Mouse (Mus musculus): ENCODE data around the gene Anxa7. TPM values are rescaled to one million over a fixed set of nuclear protein-coding genes. Genes with fewer than 3 reads are reported as not detected.

The Anxa7 gene
- polyA plus RNA-seq (2015; fragmentation: Nextera tagmentation; extraction: Ambion mirVana): 42.1 and 46.3 TPM in 2 replicates

GRCm38 (mm10) chr14:20479291-20480194 lies at the start of gene Anxa7:
TSS of gene Anxa7 (minus strand) at chr14:20480133.
- Histone ChIP-seq H3K4me1 (ENCODE audit: insufficient read depth, low read length) (peaks cover 3% of the 10 kb centered on the region; the same call in 1 of the 2 replicates), H3K27ac (ENCODE audit: low read length) (peak within 1 kb of the TSS; percentile 69), H3K27me3 (ENCODE audit: insufficient read depth, low read length) (no peaks in the 10 kb centered on the region), H3K9me3 (ENCODE audit: low read length) (no peaks in the 10 kb centered on the region), H3K4me3 (ENCODE audit: low read length) (peak within 1 kb of the TSS; percentile 85), H3K36me3 (ENCODE audit: insufficient read depth, low read length) (peaks cover 10% of the 10 kb centered on the region; the same call in 1 of the 2 replicates), H3K4me2 (replicated peaks; ENCODE audit: low read depth, low read length) (peak within 1 kb of the TSS; percentile 86), H3K9ac (replicated peaks; ENCODE audit: low read length) (peak within 1 kb of the TSS; percentile 84)
- ATAC-seq (ENCODE audit: low FRiP score, low TSS enrichment): peak; percentile 94
- WGBS: under 1% methylated on average over 48 of the region's 48 CpGs

DNA sequence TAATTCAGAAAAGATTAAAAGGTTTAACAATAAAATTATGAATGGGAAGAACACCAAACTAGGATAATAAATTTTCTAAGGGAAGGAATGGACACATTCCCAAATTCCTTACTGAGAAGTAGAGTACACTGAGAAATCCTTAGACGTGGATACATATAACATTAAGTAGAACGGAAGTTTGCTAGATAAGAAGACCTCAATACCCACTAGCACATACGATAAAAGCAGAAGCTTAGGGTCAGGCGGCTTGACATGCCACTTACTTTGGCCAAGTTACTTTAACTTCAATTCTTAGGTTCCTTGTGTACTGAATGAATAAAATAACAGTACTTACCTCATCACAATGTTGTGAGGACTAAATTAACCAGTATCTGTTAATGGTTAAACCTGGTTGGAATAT lies 49.7 kb upstream of the Anxa7 start:
- no peak overlapping the region for H3K4me3 ChIP-seq (ENCODE audit: low read length)
- 91% methylated on average over 4 of the region's 4 CpGs for WGBS
- no peak overlapping the region for H3K27ac ChIP-seq (ENCODE audit: low read length)
- no peaks in the 10 kb centered on the region for H3K9me3 ChIP-seq (ENCODE audit: low read length)
- H3K36me3 ChIP-seq (ENCODE audit: insufficient read depth, low read length): peaks cover 3% of the 10 kb centered on the region; the same call in 1 of the 2 replicates
- no peaks in the 10 kb centered on the region for H3K27me3 ChIP-seq (ENCODE audit: insufficient read depth, low read length)
- no peak overlapping the region for H3K4me2 ChIP-seq (replicated peaks; ENCODE audit: low read depth, low read length)
- ATAC-seq (ENCODE audit: low FRiP score, low TSS enrichment): no peak
- no peaks in the 10 kb centered on the region for H3K4me1 ChIP-seq (ENCODE audit: insufficient read depth, low read length)
- H3K9ac ChIP-seq (replicated peaks; ENCODE audit: low read length): no peak overlapping the region

GRCm38 (mm10) chr14:20520179-20520578 lies 40.2 kb upstream of the Anxa7 start:
- WGBS: 91% methylated on average over 2 of the region's 2 CpGs
- H3K36me3 ChIP-seq (ENCODE audit: insufficient read depth, low read length): peaks cover 15% of the 10 kb centered on the region

GRCm38 (mm10) chr14:20508424-20508823 lies 28.5 kb upstream of the Anxa7 start:
- ATAC-seq (ENCODE audit: low FRiP score, low TSS enrichment): no peak
- 84% methylated on average over 2 of the region's 2 CpGs for WGBS
- H3K27ac ChIP-seq (ENCODE audit: low read length): no peak overlapping the region
- no peak overlapping the region for H3K4me3 ChIP-seq (ENCODE audit: low read length)
- no peaks in the 10 kb centered on the region for H3K27me3 ChIP-seq (ENCODE audit: insufficient read depth, low read length)
- H3K9ac ChIP-seq (replicated peaks; ENCODE audit: low read length): no peak overlapping the region
- H3K4me1 ChIP-seq (ENCODE audit: insufficient read depth, low read length): no peaks in the 10 kb centered on the region
- H3K36me3 ChIP-seq (ENCODE audit: insufficient read depth, low read length): peaks cover 8% of the 10 kb centered on the region
- no peak overlapping the region for H3K4me2 ChIP-seq (replicated peaks; ENCODE audit: low read depth, low read length)
- no peaks in the 10 kb centered on the region for H3K9me3 ChIP-seq (ENCODE audit: low read length)

More at GRCm38 (mm10) chr14:20520179-20520578, 40.2 kb upstream of the Anxa7 start:
- no peak overlapping the region for H3K9ac ChIP-seq (replicated peaks; ENCODE audit: low read length)
- H3K27me3 ChIP-seq (ENCODE audit: insufficient read depth, low read length): no peaks in the 10 kb centered on the region
- no peak overlapping the region for H3K4me3 ChIP-seq (ENCODE audit: low read length)
- no peaks in the 10 kb centered on the region for H3K4me1 ChIP-seq (ENCODE audit: insufficient read depth, low read length)
- H3K9me3 ChIP-seq (ENCODE audit: low read length): no peaks in the 10 kb centered on the region
- ATAC-seq (ENCODE audit: low FRiP score, low TSS enrichment): no peak
- H3K4me2 ChIP-seq (replicated peaks; ENCODE audit: low read depth, low read length): no peak overlapping the region
- no peak overlapping the region for H3K27ac ChIP-seq (ENCODE audit: low read length)

DNA sequence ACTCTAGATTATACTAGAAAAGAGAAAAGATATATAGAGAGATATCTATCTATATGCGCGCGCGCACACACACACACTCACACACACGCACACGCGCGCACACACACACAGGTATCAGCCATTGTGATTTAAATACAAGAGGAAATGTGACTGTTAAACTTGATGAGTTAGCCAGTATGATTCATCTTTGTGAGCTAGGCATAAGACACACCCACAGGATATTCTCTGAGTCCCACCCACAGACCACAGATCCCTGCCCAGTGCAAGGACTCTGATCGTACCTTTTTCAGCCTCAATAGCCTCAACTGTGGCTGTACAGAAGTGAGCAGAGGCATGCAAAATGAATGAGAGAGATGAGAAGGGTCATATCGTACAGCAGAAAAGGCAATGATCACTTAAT lies 23.0 kb upstream of the Anxa7 start:
- H3K27me3 ChIP-seq (ENCODE audit: insufficient read depth, low read length): no peaks in the 10 kb centered on the region
- no peak overlapping the region for H3K4me3 ChIP-seq (ENCODE audit: low read length)
- 94% methylated on average over 10 of the region's 10 CpGs for WGBS
- no peak for ATAC-seq (ENCODE audit: low FRiP score, low TSS enrichment)
- H3K4me1 ChIP-seq (ENCODE audit: insufficient read depth, low read length): no peaks in the 10 kb centered on the region
- no peak overlapping the region for H3K4me2 ChIP-seq (replicated peaks; ENCODE audit: low read depth, low read length)
- no peak overlapping the region for H3K9ac ChIP-seq (replicated peaks; ENCODE audit: low read length)
- H3K36me3 ChIP-seq (ENCODE audit: insufficient read depth, low read length): peaks cover 9% of the 10 kb centered on the region
- no peak overlapping the region for H3K27ac ChIP-seq (ENCODE audit: low read length)
- no peaks in the 10 kb centered on the region for H3K9me3 ChIP-seq (ENCODE audit: low read length)

- Histone ChIP-seq H3K4me3 (ENCODE audit: low read length) (no peak overlapping the region), H3K4me1 (ENCODE audit: insufficient read depth, low read length) (no peaks in the 10 kb centered on the region), H3K27me3 (ENCODE audit: insufficient read depth, low read length) (no peaks in the 10 kb centered on the region), H3K9me3 (ENCODE audit: low read length) (no peaks in the 10 kb centered on the region), H3K9ac (replicated peaks; ENCODE audit: low read length) (no peak overlapping the region), H3K4me2 (replicated peaks; ENCODE audit: low read depth, low read length) (no peak overlapping the region), H3K36me3 (ENCODE audit: insufficient read depth, low read length) (peaks cover 15% of the 10 kb centered on the region), H3K27ac (ENCODE audit: low read length) (no peak overlapping the region)
- no peak for ATAC-seq (ENCODE audit: low FRiP score, low TSS enrichment)
- WGBS: 95% methylated on average over 3 of the region's 3 CpGs
These were observed 20.0 kb upstream of the Anxa7 start for GRCm38 (mm10) chr14:20499982-20500381.

DNA sequence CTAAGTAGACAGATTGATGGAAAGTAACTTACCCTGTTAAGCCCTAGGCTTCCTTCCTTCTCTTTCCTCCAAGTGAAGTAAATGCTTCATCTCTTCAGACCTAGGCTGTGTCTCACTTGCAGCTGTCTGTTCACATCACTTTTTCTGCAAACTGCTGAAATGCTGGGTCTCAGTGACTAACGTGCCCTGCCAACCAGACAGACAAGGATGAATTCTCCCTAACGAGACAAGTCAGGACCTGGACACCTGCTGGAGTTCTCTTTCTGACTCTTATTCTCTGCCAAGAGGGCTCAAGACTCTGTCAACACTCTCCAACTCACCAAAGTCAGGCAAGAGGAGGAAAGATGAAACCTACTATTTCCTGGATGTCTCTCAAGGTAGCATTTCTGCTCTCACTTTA lies 16.7 kb upstream of the Anxa7 start, which contains the start of gene Mss51:
Gene Mss51, minus strand, starts transcription at position 299 of the 400 bp plus-strand sequence.
- Histone ChIP-seq H3K4me3 (ENCODE audit: low read length) (no peak within 1 kb of the TSS), H3K36me3 (ENCODE audit: insufficient read depth, low read length) (peaks cover 18% of the 10 kb centered on the region), H3K27ac (ENCODE audit: low read length) (no peak within 1 kb of the TSS), H3K4me2 (replicated peaks; ENCODE audit: low read depth, low read length) (no peak within 1 kb of the TSS), H3K9me3 (ENCODE audit: low read length) (no peaks in the 10 kb centered on the region), H3K27me3 (ENCODE audit: insufficient read depth, low read length) (no peaks in the 10 kb centered on the region), H3K4me1 (ENCODE audit: insufficient read depth, low read length) (no peaks in the 10 kb centered on the region), H3K9ac (replicated peaks; ENCODE audit: low read length) (no peak within 1 kb of the TSS)
- WGBS: 71% methylated on average over 2 of the region's 2 CpGs
- no peak for ATAC-seq (ENCODE audit: low FRiP score, low TSS enrichment)

- Histone ChIP-seq H3K36me3 (ENCODE audit: insufficient read depth, low read length) (peaks cover 20% of the 10 kb centered on the region; the same call in 1 of the 2 replicates), H3K4me1 (ENCODE audit: insufficient read depth, low read length) (no peaks in the 10 kb centered on the region; the same call in 1 of the 2 replicates), H3K4me2 (replicated peaks; ENCODE audit: low read depth, low read length) (no peak overlapping the region), H3K4me3 (ENCODE audit: low read length) (no peak overlapping the region), H3K27ac (ENCODE audit: low read length) (no peak overlapping the region), H3K9me3 (ENCODE audit: low read length) (no peaks in the 10 kb centered on the region), H3K9ac (replicated peaks; ENCODE audit: low read length) (no peak overlapping the region), H3K27me3 (ENCODE audit: insufficient read depth, low read length) (no peaks in the 10 kb centered on the region)
- 94% methylated on average over 5 of the region's 5 CpGs for WGBS
- no peak for ATAC-seq (ENCODE audit: low FRiP score, low TSS enrichment)
These were observed 6.1 kb upstream of the Anxa7 start for GRCm38 (mm10) chr14:20486031-20486430.

GRCm38 (mm10) chr14:20482051-20482751 lies 2.3 kb upstream of the Anxa7 start:
- peaks cover 3% of the 10 kb centered on the region; the same call in 1 of the 2 replicates for H3K4me1 ChIP-seq (ENCODE audit: insufficient read depth, low read length)
- H3K9ac ChIP-seq (replicated peaks; ENCODE audit: low read length): no peak overlapping the region
- no peaks in the 10 kb centered on the region for H3K27me3 ChIP-seq (ENCODE audit: insufficient read depth, low read length)
- no peak for ATAC-seq (ENCODE audit: low FRiP score, low TSS enrichment)
- H3K27ac ChIP-seq (ENCODE audit: low read length): no peak overlapping the region
- H3K4me2 ChIP-seq (replicated peaks; ENCODE audit: low read depth, low read length): no peak overlapping the region
- 87% methylated on average over 7 of the region's 7 CpGs for WGBS
- H3K9me3 ChIP-seq (ENCODE audit: low read length): no peaks in the 10 kb centered on the region
- H3K4me3 ChIP-seq (ENCODE audit: low read length): no peak overlapping the region
- peaks cover 16% of the 10 kb centered on the region; the same call in 1 of the 2 replicates for H3K36me3 ChIP-seq (ENCODE audit: insufficient read depth, low read length)

Measured in kidney, embryonic 16.5 days (tissue).